Mouse (Mus musculus) heart, embryonic 10.5 days (tissue): ENCODE measurements around the gene Pik3c2a. TPM values are rescaled to one million over a fixed set of nuclear protein-coding genes. Genes with fewer than 3 reads are reported as not detected.

ENCODE experiments used
- DNase-seq: peaks from one replicate; pipeline ENCODE4 v3.0.0-alpha.2; 2017; ENCODE audit warnings: low spot score
- H3K27ac ChIP-seq: fragments of 300-500 bp; sonication (generic); 2 replicates; pipeline ENCODE4 v1.5.1; 2016; ENCODE audit warnings: mild to moderate bottlenecking
- H3K27me3 ChIP-seq: fragments of 300-500 bp; sonication (generic); 2 replicates; pipeline ENCODE4 v1.6.1; 2016; ENCODE audit warnings: mild to moderate bottlenecking; ENCODE audit not compliant: poor library complexity, insufficient read depth, severe bottlenecking
- H3K36me3 ChIP-seq: fragments of 300-500 bp; sonication (generic); 2 replicates; pipeline ENCODE4 v1.6.1; 2016; ENCODE audit warnings: mild to moderate bottlenecking, moderate library complexity
- H3K4me1 ChIP-seq: fragments of 300-500 bp; sonication (generic); 2 replicates; pipeline ENCODE4 v1.6.1; 2016; ENCODE audit warnings: mild to moderate bottlenecking
- H3K4me3 ChIP-seq: fragments of 300-500 bp; sonication (generic); 2 replicates; pipeline ENCODE4 v1.5.1; 2016; ENCODE audit warnings: mild to moderate bottlenecking, moderate library complexity
- H3K9me3 ChIP-seq: fragments of 300-500 bp; sonication (generic); 2 replicates; pipeline ENCODE4 v1.6.1; 2016; ENCODE audit warnings: mild to moderate bottlenecking, moderate library complexity
- WGBS: fragments of 180-500 bp; shearing (Covaris S2); methylation state at CpG from one replicate; pipeline ENCODE4 v1.1.7; 2016; 5-methylcytosine and 5-hydroxymethylcytosine counted together
- polyA plus RNA-seq: library from polyadenylated mRNA; unstranded; fragments of >200 nt; fragmentation: Nextera tagmentation; extraction: Ambion mirVana; gene quantifications from 2 replicates; pipeline ENCODE4 v1.2.1, GENCODE M21; 2016

The Pik3c2a gene
- 23.2 and 25.0 TPM in 2 replicates for polyA plus RNA-seq

- under 1% methylated on average over 65 of the region's 72 CpGs for WGBS
- Histone ChIP-seq H3K27me3 (no peaks in the 10 kb centered on the region), H3K9me3 (no peaks in the 10 kb centered on the region), H3K4me3 (peak within 1 kb of the TSS; percentile 89), H3K27ac (peak within 1 kb of the TSS; percentile 97), H3K36me3 (0 out of 2 replicates have a peak, but pooled peaks cover 2% of the 10 kb centered on the region), H3K4me1 (peaks cover 19% of the 10 kb centered on the region)
- peak; percentile 98 for DNase-seq
Measured at GRCm38 (mm10) chr7:116443004-116443696, at the start of gene Pik3c2a. Gene Pik3c2a (minus strand): TSS chr7:116443449.

- Histone ChIP-seq H3K9me3 (no peaks in the 10 kb centered on the region), H3K4me1 (0 out of 2 replicates have a peak, but pooled peaks cover 4% of the 10 kb centered on the region), H3K27me3 (no peaks in the 10 kb centered on the region), H3K36me3 (no peaks in the 10 kb centered on the region), H3K27ac (no peak overlapping the region), H3K4me3 (no peak overlapping the region)
- no peak for DNase-seq
- 81% methylated on average over 4 of the region's 4 CpGs for WGBS
Measured at GRCm38 (mm10) chr7:116491113-116491512, 47.9 kb upstream of the Pik3c2a start.

GRCm38 (mm10) chr7:116485062-116485601 lies 41.9 kb upstream of the Pik3c2a start:
- no peaks in the 10 kb centered on the region for H3K36me3 ChIP-seq
- no peak overlapping the region for H3K27ac ChIP-seq
- peaks cover 4% of the 10 kb centered on the region; the same call in 1 of the 2 replicates for H3K27me3 ChIP-seq
- H3K4me3 ChIP-seq: no peak overlapping the region
- 69% methylated on average over 1 of the region's 1 CpGs for WGBS
- no peak for DNase-seq
- no peaks in the 10 kb centered on the region for H3K9me3 ChIP-seq
- H3K4me1 ChIP-seq: peaks cover 22% of the 10 kb centered on the region

GRCm38 (mm10) chr7:116484213-116484612 lies 41.0 kb upstream of the Pik3c2a start:
- H3K9me3 ChIP-seq: no peaks in the 10 kb centered on the region
- H3K4me3 ChIP-seq: no peak overlapping the region
- H3K4me1 ChIP-seq: peaks cover 22% of the 10 kb centered on the region
- H3K27me3 ChIP-seq: peaks cover 4% of the 10 kb centered on the region; the same call in 1 of the 2 replicates
- H3K27ac ChIP-seq: no peak overlapping the region
- H3K36me3 ChIP-seq: no peaks in the 10 kb centered on the region
- DNase-seq: no peak
- 61% methylated on average over 5 of the region's 5 CpGs for WGBS

GRCm38 (mm10) chr7:116483782-116484181 lies 40.5 kb upstream of the Pik3c2a start:
- no peaks in the 10 kb centered on the region for H3K9me3 ChIP-seq
- no peak overlapping the region for H3K4me3 ChIP-seq
- DNase-seq: no peak
- WGBS: 39% methylated on average over 5 of the region's 5 CpGs
- no peak overlapping the region for H3K27ac ChIP-seq
- peaks cover 4% of the 10 kb centered on the region; the same call in 1 of the 2 replicates for H3K27me3 ChIP-seq
- H3K4me1 ChIP-seq: peaks cover 22% of the 10 kb centered on the region
- H3K36me3 ChIP-seq: no peaks in the 10 kb centered on the region

- Histone ChIP-seq H3K36me3 (no peaks in the 10 kb centered on the region), H3K4me1 (peaks cover 22% of the 10 kb centered on the region), H3K27ac (no peak overlapping the region), H3K27me3 (peaks cover 4% of the 10 kb centered on the region; the same call in 1 of the 2 replicates), H3K4me3 (no peak overlapping the region), H3K9me3 (no peaks in the 10 kb centered on the region)
- 33% methylated on average over 1 of the region's 1 CpGs for WGBS
- DNase-seq: no peak
Measured at GRCm38 (mm10) chr7:116483106-116483505, 39.9 kb upstream of the Pik3c2a start.

GRCm38 (mm10) chr7:116476264-116476663 lies 33.0 kb upstream of the Pik3c2a start:
- Histone ChIP-seq H3K36me3 (no peaks in the 10 kb centered on the region), H3K4me3 (no peak overlapping the region), H3K4me1 (no peaks in the 10 kb centered on the region; the same call in 1 of the 2 replicates), H3K27ac (no peak overlapping the region), H3K9me3 (no peaks in the 10 kb centered on the region), H3K27me3 (no peaks in the 10 kb centered on the region)
- no peak for DNase-seq
- 76% methylated on average over 5 of the region's 5 CpGs for WGBS

- H3K27me3 ChIP-seq: no peaks in the 10 kb centered on the region
- H3K36me3 ChIP-seq: no peaks in the 10 kb centered on the region
- H3K9me3 ChIP-seq: no peaks in the 10 kb centered on the region
- no peak overlapping the region for H3K4me3 ChIP-seq
- no peak overlapping the region for H3K27ac ChIP-seq
- no peak for DNase-seq
- no peaks in the 10 kb centered on the region; the same call in 1 of the 2 replicates for H3K4me1 ChIP-seq
Measured at GRCm38 (mm10) chr7:116475836-116476235, 32.6 kb upstream of the Pik3c2a start.

GRCm38 (mm10) chr7:116462114-116462513 lies 18.9 kb upstream of the Pik3c2a start:
- no peaks in the 10 kb centered on the region for H3K9me3 ChIP-seq
- DNase-seq: no peak
- no peak overlapping the region for H3K27ac ChIP-seq
- WGBS: 36% methylated on average over 8 of the region's 8 CpGs
- no peaks in the 10 kb centered on the region for H3K27me3 ChIP-seq
- H3K4me1 ChIP-seq: peaks cover 8% of the 10 kb centered on the region; the same call in 1 of the 2 replicates
- no peaks in the 10 kb centered on the region for H3K36me3 ChIP-seq
- no peak overlapping the region for H3K4me3 ChIP-seq

- Histone ChIP-seq H3K36me3 (no peaks in the 10 kb centered on the region), H3K27ac (no peak overlapping the region), H3K4me3 (no peak overlapping the region), H3K9me3 (no peaks in the 10 kb centered on the region), H3K27me3 (no peaks in the 10 kb centered on the region), H3K4me1 (peaks cover 8% of the 10 kb centered on the region; the same call in 1 of the 2 replicates)
- DNase-seq: no peak
- 38% methylated on average over 3 of the region's 3 CpGs for WGBS
Measured at GRCm38 (mm10) chr7:116458985-116459441, 15.8 kb upstream of the Pik3c2a start.

GRCm38 (mm10) chr7:116457391-116457790 lies 14.1 kb upstream of the Pik3c2a start:
- no peak for DNase-seq
- 75% methylated on average over 6 of the region's 6 CpGs for WGBS
- Histone ChIP-seq H3K27me3 (no peaks in the 10 kb centered on the region), H3K27ac (no peak overlapping the region), H3K9me3 (no peaks in the 10 kb centered on the region), H3K36me3 (no peaks in the 10 kb centered on the region), H3K4me1 (peaks cover 6% of the 10 kb centered on the region; the same call in 1 of the 2 replicates), H3K4me3 (no peak overlapping the region)

GRCm38 (mm10) chr7:116456964-116457363 lies 13.7 kb upstream of the Pik3c2a start:
- no peaks in the 10 kb centered on the region for H3K9me3 ChIP-seq
- H3K27ac ChIP-seq: no peak overlapping the region
- H3K4me1 ChIP-seq: 0 out of 2 replicates have a peak, but pooled peaks cover 2% of the 10 kb centered on the region
- 79% methylated on average over 4 of the region's 4 CpGs for WGBS
- no peak for DNase-seq
- H3K36me3 ChIP-seq: no peaks in the 10 kb centered on the region
- no peak overlapping the region for H3K4me3 ChIP-seq
- no peaks in the 10 kb centered on the region for H3K27me3 ChIP-seq

GRCm38 (mm10) chr7:116446645-116447044 lies 3.4 kb upstream of the Pik3c2a start:
- no peak for DNase-seq
- Histone ChIP-seq H3K4me1 (peaks cover 19% of the 10 kb centered on the region), H3K27me3 (no peaks in the 10 kb centered on the region), H3K36me3 (no peaks in the 10 kb centered on the region), H3K27ac (no peak overlapping the region), H3K4me3 (no peak overlapping the region), H3K9me3 (no peaks in the 10 kb centered on the region)
- 84% methylated on average over 3 of the region's 3 CpGs for WGBS
